Mouse (Mus musculus): ENCODE data around the gene Padi2.

Gene Padi2

GRCm38 (mm10) chr4:140881771-140882170, 24.4 kb upstream of the Padi2 start:
- peak; percentile 2 for DNase-seq (ENCODE audit: low spot score)

DNA sequence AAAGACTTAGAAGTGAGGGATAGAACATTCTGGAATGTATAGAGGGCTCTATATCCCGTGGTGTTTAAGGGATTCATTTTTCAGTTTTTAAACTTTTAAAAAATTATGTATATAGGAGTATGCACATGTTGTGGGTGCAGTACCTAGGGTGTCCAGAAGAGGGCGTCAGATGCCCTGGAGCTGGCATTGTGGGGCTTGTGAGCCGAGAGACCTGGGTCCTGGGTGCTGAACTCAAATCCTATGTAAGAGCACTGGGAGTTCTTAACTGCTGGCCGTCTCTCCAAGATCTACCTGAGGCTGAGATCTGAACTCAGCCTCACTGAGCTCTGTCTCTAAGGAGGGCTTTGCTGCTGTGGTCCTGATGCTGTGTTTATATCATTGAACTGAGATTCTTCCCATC, 23.8 kb upstream of the Padi2 start:
- no peak for DNase-seq (ENCODE audit: low spot score)

DNA sequence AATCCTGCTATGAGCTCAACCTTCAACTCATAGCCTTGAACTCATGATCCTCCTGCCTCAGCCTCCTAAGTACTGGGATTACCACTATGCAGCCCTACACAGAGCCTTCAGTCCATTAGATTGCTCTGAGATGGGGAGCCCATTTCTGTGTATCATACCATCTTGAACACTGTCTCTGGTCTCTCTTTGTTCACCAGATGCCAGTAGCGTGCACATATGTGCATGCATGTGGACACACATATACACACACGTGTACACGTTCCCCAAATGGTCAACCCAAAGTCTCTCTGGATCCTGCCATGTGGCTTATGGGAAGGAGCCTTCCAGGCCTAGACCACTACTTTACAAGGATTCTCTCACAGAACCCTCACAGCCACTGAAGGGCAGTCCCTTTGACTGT, 23.2 kb upstream of the Padi2 start:
- no peak for DNase-seq (ENCODE audit: low spot score)

- DNase-seq (ENCODE audit: low spot score) = peak; percentile 52
Observed at GRCm38 (mm10) chr4:140883852-140884251, 22.3 kb upstream of the Padi2 start.

DNA sequence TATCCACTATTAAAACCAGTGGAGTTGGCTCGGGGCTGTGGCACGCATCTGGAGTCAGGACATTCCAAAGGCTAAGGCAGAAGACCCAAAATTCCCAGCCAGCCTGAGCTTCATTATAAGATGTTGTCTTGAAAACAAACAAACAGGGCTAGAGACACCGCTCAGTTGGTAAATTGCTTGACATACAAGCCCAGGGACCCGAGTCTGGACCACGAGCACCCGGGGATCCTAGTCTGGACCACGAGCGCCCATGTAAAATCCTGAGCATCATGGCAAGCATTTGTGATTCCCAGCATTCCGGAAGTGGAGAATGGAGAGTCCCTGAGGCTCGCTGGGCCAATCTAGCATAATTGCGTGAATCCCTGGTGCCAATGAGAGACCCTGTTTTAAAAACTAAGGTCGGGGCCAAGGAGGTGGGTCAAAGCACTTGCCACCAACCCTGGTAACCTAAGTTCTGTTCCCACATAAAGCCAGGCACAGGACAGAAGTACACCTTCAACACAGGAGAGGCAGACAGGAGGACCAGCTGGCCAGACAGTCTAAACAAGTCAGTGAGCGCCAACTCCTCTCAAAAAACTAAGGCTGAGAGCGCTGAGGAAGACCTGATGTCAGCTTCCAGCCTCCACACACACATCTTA, 14.5 kb upstream of the Padi2 start:
- no peak for DNase-seq (ENCODE audit: low spot score)

DNA sequence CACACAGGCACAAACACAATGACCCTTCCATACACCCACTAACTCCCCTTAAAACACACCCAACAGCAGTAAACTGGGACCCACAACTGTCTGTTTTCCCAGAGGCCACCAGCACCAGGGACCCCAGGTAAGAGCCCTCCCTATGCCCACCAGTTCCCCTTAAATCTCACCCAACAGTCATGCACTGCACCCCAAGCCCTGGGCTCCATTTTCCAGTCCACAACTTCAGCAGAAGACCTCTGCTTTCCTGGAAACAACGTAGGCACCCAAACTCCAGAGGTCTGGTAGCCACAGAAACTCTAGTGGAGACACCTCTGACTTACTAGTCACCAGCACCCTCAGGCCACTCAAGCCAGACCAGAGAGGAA, 14.0 kb upstream of the Padi2 start:
- no peak for DNase-seq (ENCODE audit: low spot score)

- DNase-seq (ENCODE audit: low spot score) = no peak
Observed at GRCm38 (mm10) chr4:140904776-140905425, 1.2 kb upstream of the Padi2 start.

GRCm38 (mm10) chr4:140905426-140905871, 695 bp upstream of the Padi2 start:
- no peak for DNase-seq (ENCODE audit: low spot score)

DNA sequence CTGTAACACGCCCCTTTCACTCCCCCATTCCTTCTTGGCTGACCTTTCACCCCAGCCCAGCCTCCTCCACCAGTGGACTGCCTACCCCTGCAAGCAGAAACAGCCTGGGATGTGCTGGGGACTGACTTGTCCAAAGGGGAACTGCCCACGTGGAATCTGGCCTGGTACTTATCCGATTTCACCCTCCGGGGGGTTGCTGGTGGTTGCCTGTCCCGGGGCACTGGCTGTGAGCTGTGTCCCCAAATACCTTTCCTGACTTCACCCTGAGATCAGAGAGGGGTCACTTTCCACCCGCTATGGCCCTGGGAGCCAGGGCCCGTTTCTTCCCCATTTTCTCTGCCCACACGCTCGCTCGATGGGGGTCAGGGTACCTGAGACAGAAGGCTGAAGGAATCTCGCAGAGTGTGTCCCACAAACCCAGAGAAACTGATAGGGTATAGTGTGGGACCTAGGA, 710 bp downstream of the Padi2 start:
- DNase-seq (ENCODE audit: low spot score) = no peak

DNA sequence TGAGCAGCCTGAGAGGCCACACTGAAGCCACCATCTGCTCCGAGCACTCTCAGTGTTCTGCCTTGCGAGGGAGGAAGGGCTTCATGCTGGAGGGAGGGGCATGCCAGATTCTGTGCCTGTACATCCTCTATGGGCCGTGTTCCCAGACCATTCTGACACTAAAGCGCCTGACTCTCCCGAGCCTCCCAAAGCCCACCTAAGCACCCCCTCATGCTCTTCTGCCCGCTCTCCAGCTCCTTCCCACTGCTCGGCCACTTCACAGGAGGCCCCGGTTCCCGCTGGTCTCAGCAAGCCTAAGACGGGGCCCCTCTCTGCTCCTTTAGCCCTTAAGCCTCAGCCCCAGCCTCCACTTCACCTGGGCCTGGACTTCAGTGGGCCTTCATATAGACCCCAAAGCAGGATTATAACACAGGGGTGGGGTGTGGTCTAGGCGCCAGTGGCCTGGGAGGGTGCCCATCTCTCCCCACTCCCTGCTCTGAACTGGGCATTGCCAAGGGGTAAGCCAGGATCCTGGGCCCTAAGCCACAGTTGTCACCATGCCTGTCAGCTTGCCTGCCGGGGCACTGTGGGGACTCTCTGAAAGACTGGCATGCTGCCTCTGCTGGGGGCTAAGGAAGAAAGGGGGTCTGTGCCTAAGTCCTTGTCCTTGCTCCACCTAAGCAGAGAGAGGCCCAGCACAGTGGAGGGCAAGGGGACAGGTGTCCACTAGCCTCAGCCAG, 1.3 kb downstream of the Padi2 start:
- no peak for DNase-seq (ENCODE audit: low spot score)

- no peak for DNase-seq (ENCODE audit: low spot score)
Observed at GRCm38 (mm10) chr4:140908627-140909026, 2.5 kb downstream of the Padi2 start.

DNA sequence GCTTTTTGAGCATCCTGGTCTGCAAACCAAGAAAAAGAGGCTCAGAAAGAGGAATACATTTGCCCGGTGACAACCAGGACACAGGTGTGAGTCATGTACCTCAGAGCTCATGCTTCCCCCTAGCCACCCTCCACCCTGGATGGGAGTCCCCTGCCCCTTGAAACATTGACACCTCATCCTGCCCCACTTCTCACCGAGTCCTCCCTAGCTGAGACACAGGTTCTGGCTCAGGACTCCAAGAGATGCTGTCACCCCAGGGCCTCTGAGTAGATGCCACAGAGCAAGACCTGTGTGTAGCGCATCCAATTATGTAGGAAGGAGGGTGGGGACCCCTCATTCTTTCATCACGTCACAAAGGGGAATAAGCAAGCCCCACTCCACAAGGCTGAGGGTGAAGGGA, 3.4 kb downstream of the Padi2 start:
- DNase-seq (ENCODE audit: low spot score) = no peak

DNA sequence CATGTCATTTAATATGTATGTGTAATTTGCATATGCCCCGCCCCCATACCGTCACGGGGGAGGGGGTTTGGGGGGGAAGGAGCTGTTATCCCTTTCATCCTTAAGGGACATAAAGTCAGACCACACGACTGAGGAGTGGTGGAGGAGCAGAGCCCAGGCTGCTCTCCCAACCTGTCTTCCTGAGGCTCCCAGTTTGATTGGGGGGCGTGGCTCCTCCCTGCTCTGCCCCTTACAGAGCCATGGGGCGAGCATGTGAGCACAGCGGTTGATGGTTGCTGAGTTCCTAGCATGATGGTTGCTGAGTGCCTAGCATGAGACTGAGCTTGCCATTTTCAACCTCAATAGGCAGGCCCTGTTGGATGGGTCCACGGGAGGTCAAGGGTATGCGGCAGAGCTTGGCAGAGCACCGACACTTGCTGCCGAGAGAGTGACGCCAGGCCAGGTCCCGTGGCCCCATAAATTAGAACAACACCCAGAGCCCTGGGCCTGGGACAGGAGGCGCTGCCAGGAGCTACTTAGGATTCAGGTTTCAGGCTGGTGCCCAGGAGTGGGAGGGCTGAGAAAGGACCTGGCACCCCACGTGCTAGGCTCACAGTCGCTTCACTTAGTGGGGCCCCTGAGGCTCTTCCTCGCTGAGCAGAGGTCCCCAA, 4.6 kb downstream of the Padi2 start:
- DNase-seq (ENCODE audit: low spot score) = no peak

DNA sequence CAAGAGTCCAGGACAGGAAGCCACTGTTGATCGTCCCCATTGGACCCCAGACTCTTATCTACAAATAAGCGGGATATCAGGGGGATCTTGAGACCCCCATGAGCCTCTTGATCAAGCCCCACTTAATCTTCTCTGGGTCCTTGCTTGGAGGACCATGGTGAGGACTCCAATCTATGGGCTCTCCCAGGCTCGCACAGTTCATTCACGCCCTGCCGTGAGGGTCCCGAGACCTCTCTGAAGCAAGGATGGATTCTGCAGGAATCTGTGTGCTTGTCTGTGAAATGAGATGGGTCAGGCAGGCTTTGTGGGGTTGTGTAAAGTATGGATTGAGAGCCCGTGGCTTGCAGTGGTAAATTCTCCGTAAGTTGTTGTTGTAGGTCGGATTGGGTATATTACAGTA, 5.3 kb downstream of the Padi2 start:
- no peak for DNase-seq (ENCODE audit: low spot score)

DNA sequence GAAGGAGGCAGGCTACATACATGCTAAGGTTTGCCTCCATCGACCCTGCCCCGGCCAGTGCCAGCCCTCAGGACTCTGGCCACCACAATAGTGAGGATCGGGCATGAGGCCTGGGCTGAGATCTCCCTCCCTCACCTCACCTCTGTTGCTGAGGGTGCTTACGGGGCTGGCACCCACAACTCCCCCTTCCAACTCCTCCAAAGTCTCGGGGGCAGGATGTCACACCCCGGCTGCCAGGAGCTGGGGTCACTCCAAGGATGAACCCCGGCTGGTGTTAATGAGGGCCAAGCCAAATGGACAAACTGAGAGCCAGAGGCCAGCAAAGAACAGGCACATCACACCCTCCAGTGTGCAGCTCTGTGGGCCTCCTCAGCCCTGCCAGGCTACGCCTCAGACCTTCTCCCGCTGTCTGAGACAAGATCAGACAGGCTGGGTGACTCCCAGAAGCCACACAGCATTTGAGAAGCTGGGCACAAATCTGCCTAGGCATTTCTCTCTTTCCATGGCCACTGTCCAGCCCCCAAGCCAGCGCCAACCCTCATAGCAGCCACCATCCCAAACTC, 6.2 kb downstream of the Padi2 start:
- no peak for DNase-seq (ENCODE audit: low spot score)

GRCm38 (mm10) chr4:140913565-140913964, 7.4 kb downstream of the Padi2 start:
- DNase-seq (ENCODE audit: low spot score) = no peak

GRCm38 (mm10) chr4:140914731-140915131, 8.6 kb downstream of the Padi2 start:
- no peak for DNase-seq (ENCODE audit: low spot score)

DNA sequence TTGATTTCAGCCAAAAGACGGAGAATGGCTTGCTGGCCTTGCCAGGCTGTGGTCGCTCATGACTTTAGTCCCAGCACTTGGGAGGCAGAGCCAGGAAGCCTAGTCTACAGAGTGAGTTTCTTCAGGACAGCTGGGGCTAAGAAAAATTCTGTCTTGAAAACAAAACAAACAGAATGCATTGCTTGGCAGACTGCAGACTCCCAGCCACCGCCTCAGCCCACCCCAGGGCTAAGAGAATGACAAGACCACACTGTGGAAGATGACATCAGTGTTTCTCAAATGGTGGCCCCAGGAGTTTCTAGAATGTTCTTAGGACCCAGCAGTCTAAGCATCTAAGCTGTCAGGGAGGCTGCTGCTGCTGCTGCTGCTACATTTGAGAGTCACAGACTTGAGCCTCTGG, 9.1 kb downstream of the Padi2 start:
- DNase-seq (ENCODE audit: low spot score) = no peak

GRCm38 (mm10) chr4:140916296-140916695, 10.2 kb downstream of the Padi2 start:
- DNase-seq (ENCODE audit: low spot score) = no peak

DNA sequence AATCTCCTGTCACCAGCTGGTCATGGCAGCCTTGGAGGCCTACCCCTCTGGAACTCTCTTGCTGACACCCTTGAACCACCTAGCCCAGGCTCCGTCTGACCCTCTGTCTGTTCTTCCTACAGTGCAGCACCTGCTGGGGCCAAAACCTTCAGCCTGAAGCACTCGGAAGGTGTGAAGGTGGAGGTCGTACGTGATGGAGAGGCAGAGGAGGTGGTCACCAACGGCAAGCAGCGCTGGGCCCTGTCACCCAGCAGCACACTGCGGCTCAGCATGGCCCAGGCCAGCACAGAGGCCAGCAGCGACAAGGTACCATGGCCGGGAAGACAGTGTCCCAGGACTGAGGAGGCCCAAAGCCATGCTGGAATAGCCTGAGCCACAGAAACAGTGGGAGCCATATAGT, 11.3 kb downstream of the Padi2 start:
- DNase-seq (ENCODE audit: low spot score) = no peak

GRCm38 (mm10) chr4:140919974-140920836, 14.1 kb downstream of the Padi2 start:
- DNase-seq (ENCODE audit: low spot score) = no peak

- DNase-seq (ENCODE audit: low spot score) = no peak
Observed at GRCm38 (mm10) chr4:140922508-140922907, 16.4 kb downstream of the Padi2 start.
